12 mouse cellular contexts compared by ENCODE assay signal in genomic region chr2:50694849-50695248, GRCm38 (mm10).
A peak's percentile ranks its signal among the peaks of the same experiment; 100 is the strongest.
DNase-seq lines count a peak whose midpoint lies in the region; ATAC-seq lines count a peak whose summit lies in the region.
"Had no signal": no experiment of that assay in that cellular context is flagged by ENCODE, and none has a peak within 500 bp of the region (broad histone marks: within the 10 kb centered on the region; RNA-seq: fewer than 3 reads in every experiment).

No protein-coding gene starts in this region.

- ATAC-seq in forebrain, embryonic 15.5 days (replicated peaks), result peak; percentile 95
- ATAC-seq in midbrain, embryonic 13.5 days, result peak; percentile 89
- no peak for ATAC-seq in megakaryocyte-erythroid progenitor cell, adult 5-6 weeks (replicated peaks; ENCODE audit: low FRiP score, low TSS enrichment, poor library complexity, severe bottlenecking)

- peaks cover 18% of the 10 kb centered on the region for H3K4me1 ChIP-seq in forebrain, embryonic 15.5 days
- H3K4me1 ChIP-seq in midbrain, embryonic 13.5 days (replicated peaks), result peaks cover 25% of the 10 kb centered on the region
- H3K4me1 ChIP-seq: stomach, embryonic 15.5 days had no signal

- no peak overlapping the region for H3K27ac ChIP-seq in forebrain, embryonic 15.5 days (replicated peaks)
- H3K27ac ChIP-seq in midbrain, embryonic 13.5 days, result peak overlapping the region; percentile 53; the same call in 1 of the 2 replicates
- H3K27ac ChIP-seq: gastrocnemius, adult 2 months; stomach, embryonic 15.5 days had no signal

- no peaks in the 10 kb centered on the region for H3K9me3 ChIP-seq in forebrain, embryonic 15.5 days
- H3K9me3 ChIP-seq in midbrain, embryonic 13.5 days, result no peaks in the 10 kb centered on the region
- H3K9me3 ChIP-seq: stomach, embryonic 15.5 days had no signal

- no peak overlapping the region for H3K4me3 ChIP-seq in forebrain, embryonic 15.5 days
- H3K4me3 ChIP-seq in midbrain, embryonic 13.5 days (replicated peaks), result no peak overlapping the region
- H3K4me3 ChIP-seq: gastrocnemius, adult 2 months; stomach, embryonic 15.5 days had no signal

- peak; percentile 13 to 18 for DNase-seq in cerebellum, postnatal 25 days
- DNase-seq in cerebellum, adult 9-10 months, result no peak
- peak; percentile 46 for DNase-seq in adrenal gland, postnatal 10 days
- no peak for DNase-seq in left cerebral cortex, postnatal 36 days (ENCODE audit: low spot score in 2 of 2)
- DNase-seq in thymus, adult 18-20 months, result no peak
- DNase-seq: gastrocnemius, adult 2 months; heart, postnatal 10 days; kidney, postnatal 14 days had no signal

- intact Hi-C loops in left cerebral cortex, postnatal 36 days (cut with DNase I), result no loop called here

- H3K27me3 ChIP-seq in forebrain, embryonic 15.5 days, result no peaks in the 10 kb centered on the region
- no peaks in the 10 kb centered on the region for H3K27me3 ChIP-seq in midbrain, embryonic 13.5 days
- H3K27me3 ChIP-seq: stomach, embryonic 15.5 days had no signal

- H3K4me2 ChIP-seq in forebrain, embryonic 15.5 days (replicated peaks), result no peak overlapping the region
- no peak overlapping the region for H3K4me2 ChIP-seq in midbrain, embryonic 13.5 days (replicated peaks)
- H3K4me2 ChIP-seq: stomach, embryonic 15.5 days had no signal

- no peak overlapping the region for H3K9ac ChIP-seq in forebrain, embryonic 15.5 days (replicated peaks)
- H3K9ac ChIP-seq in midbrain, embryonic 13.5 days (replicated peaks), result no peak overlapping the region
- H3K9ac ChIP-seq: stomach, embryonic 15.5 days had no signal

- 30% methylated on average over 2 of the region's 2 CpGs for WGBS in forebrain, embryonic 15.5 days
- WGBS in midbrain, embryonic 13.5 days, result 51% methylated on average over 2 of the region's 2 CpGs

- no peaks in the 10 kb centered on the region for H3K36me3 ChIP-seq in forebrain, embryonic 15.5 days
- H3K36me3 ChIP-seq in midbrain, embryonic 13.5 days, result no peaks in the 10 kb centered on the region
- H3K36me3 ChIP-seq: stomach, embryonic 15.5 days had no signal

Comparison
In these comparisons a context has a peak if more than half of its experiments do, and no peak if none do; other contexts are left out.
1. DNase-seq: peak in cerebellum, postnatal 25 days (2 of 2) and adrenal gland, postnatal 10 days (single experiment); none in cerebellum, adult 9-10 months (single experiment), left cerebral cortex, postnatal 36 days (0 of 2) and thymus, adult 18-20 months (0 of 2).